Mouse (Mus musculus) CH12.LX (cell line): Measurements from ENCODE around the gene Col6a1. TPM values are rescaled to one million over a fixed set of nuclear protein-coding genes. Genes with fewer than 3 reads are reported as not detected.

Experiments used
- DNase-seq: peaks from one replicate; pipeline ENCODE4 v3.0.0-alpha.2; 2013; ENCODE audit errors: extremely low read depth
- H3K27ac ChIP-seq: 2 replicates; pipeline ENCODE4 v1.5.1; 2012; ENCODE audit warnings: low read depth, mild to moderate bottlenecking, control low read depth, moderate library complexity; ENCODE audit not compliant: insufficient read depth
- H3K27me3 ChIP-seq: replicated peaks from 2 replicates; pipeline ENCODE3; 2012; ENCODE audit warnings: inconsistent platforms
- H3K36me3 ChIP-seq, 2 experiments: replicated peaks in 1 of 2; 2 replicates each; pipeline versions ENCODE3 to v1.6.1; 2012; ENCODE audit warnings: inconsistent platforms in 1 of 2, low read length in 1 of 2, mild to moderate bottlenecking in 1 of 2, mixed read lengths in 1 of 2, moderate library complexity in 1 of 2; ENCODE audit not compliant: control insufficient read depth in 1 of 2, insufficient read depth in 1 of 2
- H3K4me1 ChIP-seq, 2 experiments: 2 replicates each; pipeline ENCODE4 v1.6.1; 2012; ENCODE audit warnings: inconsistent platforms in 1 of 2, moderate library complexity in 1 of 2; ENCODE audit not compliant: insufficient read depth in 2 of 2, control insufficient read depth in 1 of 2
- H3K4me2 ChIP-seq: 2 replicates; pipeline ENCODE4 v1.6.1; 2012; ENCODE audit warnings: low read depth, mild to moderate bottlenecking, control low read depth; ENCODE audit not compliant: poor library complexity, insufficient read depth, severe bottlenecking
- H3K4me3 ChIP-seq, 3 experiments: fragments of 150-350 bp in 1 of 3; sonication (generic) in 1 of 3; replicated peaks in 1 of 3; 2 replicates each; pipeline versions ENCODE3 to v1.5.1; 2011 to 2012; ENCODE audit warnings: low read depth in 2 of 3, low read length in 2 of 3, mild to moderate bottlenecking in 2 of 3, moderate library complexity in 2 of 3, control low read depth in 1 of 3, improper control_type of control experiment in 1 of 3, inconsistent platforms in 1 of 3, mixed read lengths in 1 of 3; ENCODE audit not compliant: poor library complexity in 1 of 3
- H3K79me2 ChIP-seq: replicated peaks from 2 replicates; pipeline ENCODE4 v1.6.1; 2012; ENCODE audit warnings: mild to moderate bottlenecking, moderate library complexity; ENCODE audit not compliant: control insufficient read depth, poor library complexity, insufficient read depth, severe bottlenecking; ENCODE audit errors: extremely low read depth
- H3K9ac ChIP-seq: 2 replicates; pipeline ENCODE4 v1.6.1; 2012; ENCODE audit warnings: low read depth, mild to moderate bottlenecking, control low read depth, moderate library complexity; ENCODE audit not compliant: insufficient read depth
- H3K9me3 ChIP-seq: replicated peaks from 2 replicates; pipeline ENCODE3; 2012; ENCODE audit warnings: low read length, inconsistent platforms, mixed read lengths
- BHLHE40 ChIP-seq: IDR thresholded peaks from 2 replicates; pipeline ENCODE4 v1.6.1; 2011; ENCODE audit warnings: mild to moderate bottlenecking, low read depth, low read length, improper control_type of control experiment
- CHD1 ChIP-seq: IDR thresholded peaks from 2 replicates; pipeline ENCODE4 v1.6.1; 2012; ENCODE audit warnings: low read depth, low read length, improper control_type of control experiment, inconsistent platforms
- CTCF ChIP-seq, 2 experiments: IDR thresholded peaks in 1 of 2; conservative IDR thresholded peaks in 1 of 2; 2 replicates each; pipeline ENCODE4 v1.5.1; 2011 to 2012; ENCODE audit warnings: low read depth in 2 of 2, low read length in 2 of 2, improper control_type of control experiment in 1 of 2, inconsistent platforms in 1 of 2, mild to moderate bottlenecking in 1 of 2, moderate library complexity in 1 of 2
- E2F4 ChIP-seq: IDR thresholded peaks from 2 replicates; pipeline ENCODE4 v1.6.1; 2011; ENCODE audit warnings: low read depth, low read length, improper control_type of control experiment; ENCODE audit not compliant: insufficient replicate concordance
- ETS1 ChIP-seq: conservative IDR thresholded peaks from 2 replicates; pipeline ENCODE4 v1.6.1; 2012; ENCODE audit warnings: low read depth, mild to moderate bottlenecking, inconsistent platforms, low read length, improper control_type of control experiment, moderate library complexity
- HCFC1 ChIP-seq: IDR thresholded peaks from 2 replicates; pipeline ENCODE4 v1.6.1; 2012; ENCODE audit warnings: low read depth, mild to moderate bottlenecking, inconsistent platforms, low read length, improper control_type of control experiment
- IRF4 ChIP-seq: IDR thresholded peaks from 2 replicates; pipeline ENCODE4 v1.6.1; 2014; ENCODE audit warnings: low read depth, mild to moderate bottlenecking, inconsistent platforms, low read length, improper control_type of control experiment
- JUN ChIP-seq: IDR thresholded peaks from 2 replicates; pipeline ENCODE4 v1.6.1; 2011; ENCODE audit warnings: low read depth, mild to moderate bottlenecking, low read length, improper control_type of control experiment, moderate library complexity; ENCODE audit not compliant: insufficient read depth
- MAZ ChIP-seq: IDR thresholded peaks from 2 replicates; pipeline ENCODE4 v1.6.1; 2012; ENCODE audit warnings: low read depth, mild to moderate bottlenecking, inconsistent platforms, low read length, improper control_type of control experiment, moderate library complexity
- MYC ChIP-seq: IDR thresholded peaks from 2 replicates; pipeline ENCODE4 v1.6.1; 2011; ENCODE audit warnings: low read depth, mild to moderate bottlenecking, improper control_type of control experiment, low read length
- NELFE ChIP-seq: IDR thresholded peaks from 2 replicates; pipeline ENCODE4 v1.6.1; 2011; ENCODE audit warnings: low read depth, low read length, improper control_type of control experiment
- NRF1 ChIP-seq: IDR thresholded peaks from 2 replicates; pipeline ENCODE4 v1.6.1; 2014; ENCODE audit warnings: low read depth, mild to moderate bottlenecking, inconsistent platforms, low read length, improper control_type of control experiment, moderate library complexity
- PAX5 ChIP-seq: IDR thresholded peaks from 2 replicates; pipeline ENCODE4 v1.6.1; 2012; ENCODE audit warnings: low read length, inconsistent platforms, mixed read lengths
- RAD21 ChIP-seq: IDR thresholded peaks from 2 replicates; pipeline ENCODE4 v1.6.1; 2011; ENCODE audit warnings: low read depth, mild to moderate bottlenecking, low read length, improper control_type of control experiment, moderate library complexity
- RCOR1 ChIP-seq: conservative IDR thresholded peaks from 2 replicates; pipeline ENCODE4 v1.6.1; 2012; ENCODE audit warnings: low read depth, mild to moderate bottlenecking, inconsistent platforms, low read length, improper control_type of control experiment
- TBP ChIP-seq: conservative IDR thresholded peaks from 2 replicates; pipeline ENCODE4 v1.6.1; 2011; ENCODE audit warnings: low read depth, low read length, improper control_type of control experiment
- ZC3H11A ChIP-seq: IDR thresholded peaks from 2 replicates; pipeline ENCODE4 v1.6.1; 2012; ENCODE audit warnings: low read depth, mild to moderate bottlenecking, inconsistent platforms, low read length, improper control_type of control experiment
- ZMIZ1 ChIP-seq: IDR thresholded peaks from 2 replicates; pipeline ENCODE4 v1.6.1; 2012; ENCODE audit warnings: low read depth, mild to moderate bottlenecking, inconsistent platforms, low read length, improper control_type of control experiment
- ZNF384 ChIP-seq: IDR thresholded peaks from 2 replicates; pipeline ENCODE4 v1.6.1; 2012; ENCODE audit warnings: low read depth, low read length, improper control_type of control experiment, inconsistent platforms
- dilution Hi-C: fragments of 300-500 bp; cut with MboI; formaldehyde crosslinking; loops from 2 replicates; pipeline ENCODE4 v1.14.3; 2020; ENCODE audit warnings: low sequenced_read_pairs; ENCODE audit not compliant: extremely low pct_unique_long_range_greater_than_20kb, extremely low pct_ligation_motif_present
- in situ Hi-C: fragments of 300-500 bp; cut with MboI; formaldehyde crosslinking; loops from 3 replicates; pipeline ENCODE4 v1.14.3; 2019; ENCODE audit warnings: low sequenced_read_pairs, low pct_ligation_motif_present, low pct_unique_long_range_greater_than_20kb, mixed read lengths
- polyA plus RNA-seq: library from polyadenylated mRNA; unstranded; fragments of >175 nt; gene quantifications from 2 replicates; pipeline ENCODE4 v1.2.1, GENCODE M21; 2012; ENCODE audit warnings: low read depth; ENCODE audit not compliant: insufficient read length
- total RNA-seq, 2 experiments: library from RNA; depleted of rRNA; stranded (reverse); fragments of 300-350 nt in 1 of 2; fragments of >200 nt in 1 of 2; gene quantifications; 2 replicates each; pipeline ENCODE4 v1.2.3; 2012 to 2014

The Col6a1 gene
- total and polyA plus RNA-seq, 3 experiments, result 0.21 TPM; not detected in 2

DNA sequence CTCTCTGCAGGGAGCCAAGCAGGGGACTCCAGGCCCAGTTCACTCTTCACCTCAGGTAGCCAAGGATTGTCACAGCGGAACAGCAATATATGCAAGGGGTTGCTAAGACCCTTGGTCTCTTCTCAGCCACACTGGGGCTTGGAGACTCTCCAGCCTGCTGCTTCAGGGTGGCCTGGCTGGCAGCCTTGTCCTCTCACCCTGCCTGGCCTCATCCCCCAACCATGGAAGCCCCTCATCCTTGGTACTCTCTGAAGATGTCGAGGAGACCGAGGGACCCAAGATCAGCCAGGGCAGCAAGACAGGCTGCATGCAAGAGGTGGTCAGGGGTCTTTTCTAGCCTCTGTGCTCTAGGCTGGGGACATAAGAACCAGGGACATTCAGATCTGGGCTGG is 7.7 kb upstream of the Col6a1 start:
- Histone ChIP-seq H3K9me3 (peaks cover 3% of the 10 kb centered on the region), H3K9ac (no peak overlapping the region), H3K79me2 (no peaks in the 10 kb centered on the region), H3K36me3 (no peaks in the 10 kb centered on the region), H3K27me3 (peaks cover 79% of the 10 kb centered on the region), H3K4me2 (no peak overlapping the region), H3K4me3 (no peak overlapping the region), H3K27ac (no peak overlapping the region), H3K4me1 (no peaks in the 10 kb centered on the region)
- no peak for DNase-seq
- in situ Hi-C loops, result loop anchor here (5.0 kb wide), 1 partner anchor 271 kb away; no protein-coding TSS in a partner anchor
- dilution Hi-C loops, result no loop called here
- TF ChIP-seq E2F4 (no peak), NELFE (no peak), MYC (no peak), CTCF (conservative IDR thresholded peaks at IDR 0.05 in 1 of 2, IDR thresholded peaks at IDR 0.05 in 1 of 2; ENCODE audit: low read depth in 2 of 2, low read length in 2 of 2) (no peak), ETS1 (no peak), RAD21 (no peak), HCFC1 (no peak), ZNF384 (no peak), IRF4 (no peak), ZMIZ1 (no peak), ZC3H11A (no peak), TBP (no peak), JUN (no peak), MAZ (no peak), PAX5 (no peak)

DNA sequence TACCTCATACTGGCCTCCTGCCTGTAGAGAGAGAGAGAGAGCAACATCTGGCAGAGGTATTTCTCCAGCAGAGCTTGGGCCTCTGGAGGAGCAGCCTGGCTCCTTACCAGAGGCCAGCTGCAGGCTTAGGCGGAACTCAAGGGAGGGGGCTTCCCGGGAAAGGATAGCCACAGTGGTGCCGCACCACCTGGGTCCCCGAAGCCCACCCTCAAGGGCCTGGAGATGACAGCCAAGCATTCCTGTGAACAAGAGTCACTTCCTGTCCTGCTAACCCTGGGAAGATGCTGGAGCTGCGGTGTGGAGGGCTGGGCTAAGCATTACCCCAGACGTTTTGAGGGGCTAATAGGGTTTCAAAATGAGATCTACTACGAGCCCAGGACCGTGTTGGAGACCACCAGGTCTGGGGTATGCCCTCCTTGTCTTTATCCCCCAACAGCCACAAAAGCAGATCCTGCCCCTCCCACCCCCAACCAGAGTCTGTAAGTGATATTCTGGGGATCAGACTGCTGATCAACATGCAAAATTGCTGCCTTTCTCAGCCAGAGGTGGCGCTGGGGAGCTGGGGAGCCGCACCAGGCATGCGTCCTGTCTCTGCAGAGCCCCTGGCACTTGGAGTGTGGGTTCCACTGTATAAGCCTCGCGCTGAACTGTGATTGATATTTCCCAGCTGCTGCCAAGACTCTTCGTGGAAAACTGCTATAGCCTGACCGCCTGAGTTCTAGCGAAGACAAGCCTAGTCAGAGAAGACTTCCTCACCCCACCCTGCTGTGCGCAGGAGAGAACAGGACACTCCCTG is 7.1 kb upstream of the Col6a1 start:
- Histone ChIP-seq H3K4me3 (no peak overlapping the region), H3K36me3 (no peaks in the 10 kb centered on the region), H3K9ac (no peak overlapping the region), H3K9me3 (peaks cover 3% of the 10 kb centered on the region), H3K4me1 (no peaks in the 10 kb centered on the region), H3K27me3 (peaks cover 83% of the 10 kb centered on the region), H3K79me2 (no peaks in the 10 kb centered on the region), H3K4me2 (no peak overlapping the region), H3K27ac (no peak overlapping the region)
- in situ Hi-C loops, result loop anchor here (5.0 kb wide), 1 partner anchor 271 kb away; no protein-coding TSS in a partner anchor
- TF ChIP-seq CHD1 (no peak), RAD21 (no peak), NRF1 (peak; percentile 70), BHLHE40 (no peak), RCOR1 (no peak), CTCF (conservative IDR thresholded peaks at IDR 0.05 in 1 of 2, IDR thresholded peaks at IDR 0.05 in 1 of 2; ENCODE audit: low read depth in 2 of 2, low read length in 2 of 2) (peak; percentile 33 to 50)
- DNase-seq, result peak; percentile 16
- dilution Hi-C loops, result no loop called here
